Mouse (Mus musculus): Measurements from ENCODE around the gene Fibp. TPM values are rescaled to one million over a fixed set of nuclear protein-coding genes. Genes with fewer than 3 reads are reported as not detected.

Gene Fibp
- polyA plus RNA-seq, 1 experiment = 122 TPM

DNA sequence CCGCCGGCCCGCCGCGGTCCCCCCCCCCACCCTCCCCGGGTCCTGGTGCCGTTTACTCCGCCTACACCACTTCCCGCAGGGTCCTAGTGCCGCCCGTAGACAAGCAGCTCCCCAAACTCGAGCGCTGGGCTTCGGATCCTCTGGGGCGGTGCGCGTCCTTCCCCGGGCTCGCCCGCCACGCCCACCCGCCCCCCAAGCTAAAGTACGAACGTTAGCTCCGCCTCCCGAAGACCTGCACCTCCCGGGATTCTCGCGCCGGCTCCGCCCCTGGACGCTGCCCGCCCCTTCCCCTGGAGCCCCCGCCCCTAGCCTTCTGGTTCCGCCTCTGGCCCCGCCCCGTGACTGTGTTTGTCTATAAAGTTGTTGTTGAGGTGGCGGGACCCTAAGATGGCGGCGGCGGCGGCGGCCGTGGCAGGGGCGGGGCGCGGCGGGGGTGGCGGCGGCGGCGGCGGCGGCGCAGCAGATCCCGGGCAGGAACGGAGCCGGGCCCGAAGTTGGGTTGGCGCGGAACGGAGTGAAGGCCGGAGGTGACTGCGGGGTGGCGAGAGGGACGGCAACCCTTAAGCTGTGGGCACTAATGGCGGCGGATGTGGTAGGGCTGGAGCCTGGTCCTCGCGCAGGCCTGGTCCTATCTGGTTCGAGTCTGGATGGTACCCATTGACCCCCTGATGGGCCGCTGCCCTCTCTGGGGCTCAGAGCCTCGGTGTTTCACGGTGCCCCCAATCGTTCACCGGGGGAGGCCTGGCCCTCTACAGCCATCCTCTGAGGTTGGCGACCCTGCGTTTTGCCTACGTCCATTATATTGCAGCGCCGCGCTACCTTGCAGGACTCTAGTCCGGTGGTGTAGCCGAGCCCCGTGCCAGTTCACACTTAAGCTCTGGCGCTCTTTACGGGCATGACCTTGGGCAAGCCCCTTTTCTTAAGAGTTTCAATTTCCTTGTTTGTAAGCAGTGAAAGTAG, 35.4 kb upstream of the Fibp start, which contains the start of the genes Drap1 and AI837181:
TSS of gene Drap1 (minus strand) at position 198 of the 960 bp plus-strand sequence.
TSS of gene AI837181 (plus strand) at position 363 of the 960 bp plus-strand sequence.
- H3K4me3 ChIP-seq = peak within 1 kb of the TSS; percentile 68
- no peaks in the 10 kb centered on the region for H3K27me3 ChIP-seq (ENCODE audit: control insufficient read depth, insufficient read depth, insufficient read length)
- H3K36me3 ChIP-seq (ENCODE audit: control insufficient read depth, insufficient read depth) = peaks cover 18% of the 10 kb centered on the region
- peak within 1 kb of the TSS; percentile 98 for H3K4me2 ChIP-seq (ENCODE audit: low read depth)
- peaks cover 31% of the 10 kb centered on the region for H3K79me2 ChIP-seq (ENCODE audit: control insufficient read depth, insufficient read depth)
- peak; percentile 64 for TF ChIP-seq POLR2A (IDR thresholded peaks at IDR 0.05; ENCODE audit: insufficient read length, low read depth)
- no peak for TF ChIP-seq MAX (IDR thresholded peaks at IDR 0.05; ENCODE audit: low read depth)
- H3ac ChIP-seq (ENCODE audit: control insufficient read depth, insufficient read length) = peak within 1 kb of the TSS; percentile 83

DNA sequence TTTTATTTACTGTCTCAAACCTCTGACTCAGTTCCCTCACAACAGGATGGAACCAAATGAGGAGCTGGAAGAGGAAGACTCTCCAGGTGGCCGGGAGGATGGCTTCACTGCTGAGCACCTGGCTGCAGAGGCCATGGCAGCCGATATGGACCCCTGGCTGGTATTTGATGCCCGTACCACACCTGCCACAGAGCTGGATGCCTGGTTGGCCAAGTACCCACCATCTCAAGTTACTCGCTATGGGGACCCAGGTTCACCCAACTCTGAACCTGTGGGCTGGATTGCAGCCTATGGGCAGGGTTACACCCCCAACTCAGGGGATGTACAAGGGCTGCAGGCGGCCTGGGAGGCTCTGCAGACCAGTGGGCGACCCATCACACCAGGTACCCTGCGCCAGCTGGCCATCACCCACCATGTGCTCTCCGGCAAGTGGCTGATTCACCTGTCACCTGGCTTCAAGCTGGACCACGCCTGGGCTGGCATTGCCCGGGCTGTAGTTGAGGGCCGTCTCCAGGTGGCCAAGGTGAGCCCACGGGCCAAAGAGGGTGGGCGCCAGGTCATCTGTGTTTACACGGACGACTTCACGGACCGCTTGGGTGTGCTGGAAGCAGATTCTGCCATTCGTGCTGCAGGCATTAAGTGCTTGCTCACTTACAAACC, 34.4 kb upstream of the Fibp start:
- H3K36me3 ChIP-seq (ENCODE audit: control insufficient read depth, insufficient read depth) = peaks cover 12% of the 10 kb centered on the region

DNA sequence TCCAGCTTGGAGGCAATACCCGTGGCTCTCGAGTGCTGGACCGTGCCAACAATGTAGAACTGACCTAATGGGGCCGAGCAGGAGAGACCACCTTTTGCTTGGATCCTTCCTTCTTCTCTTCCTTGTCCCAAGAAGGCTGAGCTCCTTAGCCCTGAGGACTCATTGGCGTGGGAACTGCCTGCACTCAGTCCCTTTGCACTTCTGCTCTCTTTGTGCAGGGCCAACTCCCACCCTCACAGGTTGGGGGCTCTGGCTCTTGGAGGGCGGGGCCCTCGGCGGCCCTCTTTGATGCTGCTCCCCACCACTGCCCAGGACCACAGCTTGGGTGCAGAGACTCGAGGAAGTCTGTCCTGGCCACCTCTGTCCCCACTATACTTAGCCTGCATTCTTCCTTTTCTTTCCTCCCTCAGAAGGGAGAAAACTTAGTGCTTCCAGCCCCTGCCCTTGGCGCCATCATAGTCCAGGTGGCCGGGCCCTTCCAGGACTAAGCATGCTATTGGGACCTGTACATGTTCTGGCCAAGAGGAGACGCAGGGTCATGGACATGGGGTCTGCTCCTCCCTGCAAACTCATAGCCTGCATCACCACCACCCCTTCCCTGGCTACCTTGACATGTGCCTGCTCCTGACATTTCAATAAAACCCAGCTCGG, 33.6 kb upstream of the Fibp start:
- peaks cover 31% of the 10 kb centered on the region for H3K79me2 ChIP-seq (ENCODE audit: control insufficient read depth, insufficient read depth)
- H3K4me3 ChIP-seq = no peak overlapping the region

More for the DNA sequence above, 34.4 kb upstream of the Fibp start:
- peaks cover 31% of the 10 kb centered on the region for H3K79me2 ChIP-seq (ENCODE audit: control insufficient read depth, insufficient read depth)
- no peaks in the 10 kb centered on the region for H3K27me3 ChIP-seq (ENCODE audit: control insufficient read depth, insufficient read depth, insufficient read length)
- peak overlapping the region; percentile 68 for H3K4me3 ChIP-seq
- H3ac ChIP-seq (ENCODE audit: control insufficient read depth, insufficient read length) = peak overlapping the region; percentile 83
- TF ChIP-seq POLR2AphosphoS2 (IDR thresholded peaks at IDR 0.05; ENCODE audit: insufficient read length, low read depth) = no peak
- TF ChIP-seq TCF12 (IDR thresholded peaks at IDR 0.05; ENCODE audit: insufficient read depth, poor library complexity, severe bottlenecking) = no peak
- TF ChIP-seq E2F4 (IDR thresholded peaks at IDR 0.05; ENCODE audit: insufficient read depth) = no peak
- no peak for TF ChIP-seq REST (IDR thresholded peaks at IDR 0.05; ENCODE audit: insufficient read depth, insufficient read length)
- TF ChIP-seq MAX (IDR thresholded peaks at IDR 0.05; ENCODE audit: low read depth) = no peak
- no peak for TF ChIP-seq CEBPB (IDR thresholded peaks at IDR 0.05; ENCODE audit: insufficient read depth, poor library complexity, severe bottlenecking)
- TF ChIP-seq MYOG (IDR thresholded peaks at IDR 0.05; ENCODE audit: control insufficient read depth in 1 of 3, insufficient read depth in 1 of 3, insufficient read length in 2 of 3, low read depth in 2 of 3) = no peak
- no peak for TF ChIP-seq USF1 (IDR thresholded peaks at IDR 0.05; ENCODE audit: low read depth)
- no peak for TF ChIP-seq TCF3 (IDR thresholded peaks at IDR 0.05; ENCODE audit: insufficient read length, low read depth)
- TF ChIP-seq POLR2A (IDR thresholded peaks at IDR 0.05; ENCODE audit: insufficient read length, low read depth) = no peak
- TF ChIP-seq MYOD1 (IDR thresholded peaks at IDR 0.05; ENCODE audit: control insufficient read depth in 1 of 3, insufficient read length in 2 of 3, low read depth in 2 of 3) = no peak
- no peak for TF ChIP-seq SRF (IDR thresholded peaks at IDR 0.05; ENCODE audit: control insufficient read depth, insufficient read length, low read depth)
- H3K4me2 ChIP-seq (ENCODE audit: low read depth) = peak overlapping the region; percentile 98

DNA sequence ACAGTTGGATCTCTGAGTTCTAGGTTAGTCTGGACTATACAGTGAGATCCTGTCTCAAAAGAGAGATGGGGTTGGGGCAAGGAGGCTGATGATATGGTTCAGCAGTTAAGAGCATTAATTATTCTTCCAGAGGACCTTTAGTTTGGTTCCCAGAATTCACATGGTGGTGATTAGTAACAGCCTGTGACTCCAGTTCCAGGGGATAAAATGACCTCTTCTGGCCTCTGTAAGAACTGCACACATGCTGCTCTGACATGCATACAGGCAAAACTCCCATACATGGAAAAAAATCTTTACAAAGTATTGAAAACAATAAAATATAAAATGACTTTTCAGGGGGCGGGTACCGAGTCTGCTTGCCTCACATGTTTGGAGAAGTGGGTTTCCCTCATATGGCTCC, 32.3 kb upstream of the Fibp start:
- Histone ChIP-seq H3K79me2 (ENCODE audit: control insufficient read depth, insufficient read depth) (peaks cover 31% of the 10 kb centered on the region), H3K36me3 (ENCODE audit: control insufficient read depth, insufficient read depth) (peaks cover 8% of the 10 kb centered on the region), H3K4me3 (no peak overlapping the region), H3ac (ENCODE audit: control insufficient read depth, insufficient read length) (no peak overlapping the region), H3K4me2 (ENCODE audit: low read depth) (peak overlapping the region; percentile 7), H3K27me3 (ENCODE audit: control insufficient read depth, insufficient read depth, insufficient read length) (no peaks in the 10 kb centered on the region)
- no peak for TF ChIP-seq SRF (IDR thresholded peaks at IDR 0.05; ENCODE audit: control insufficient read depth, insufficient read length, low read depth)
- no peak for TF ChIP-seq REST (IDR thresholded peaks at IDR 0.05; ENCODE audit: insufficient read depth, insufficient read length)
- no peak for TF ChIP-seq POLR2A (IDR thresholded peaks at IDR 0.05; ENCODE audit: insufficient read length, low read depth)
- no peak for TF ChIP-seq MYOG (IDR thresholded peaks at IDR 0.05; ENCODE audit: control insufficient read depth in 1 of 3, insufficient read depth in 1 of 3, insufficient read length in 2 of 3, low read depth in 2 of 3)
- TF ChIP-seq POLR2AphosphoS2 (IDR thresholded peaks at IDR 0.05; ENCODE audit: insufficient read length, low read depth) = no peak
- no peak for TF ChIP-seq USF1 (IDR thresholded peaks at IDR 0.05; ENCODE audit: low read depth)
- no peak for TF ChIP-seq TCF3 (IDR thresholded peaks at IDR 0.05; ENCODE audit: insufficient read length, low read depth)
- no peak for TF ChIP-seq CEBPB (IDR thresholded peaks at IDR 0.05; ENCODE audit: insufficient read depth, poor library complexity, severe bottlenecking)
- TF ChIP-seq E2F4 (IDR thresholded peaks at IDR 0.05; ENCODE audit: insufficient read depth) = no peak

More for the DNA sequence above, 33.6 kb upstream of the Fibp start:
- Histone ChIP-seq H3ac (ENCODE audit: control insufficient read depth, insufficient read length) (no peak overlapping the region), H3K4me2 (ENCODE audit: low read depth) (peak overlapping the region; percentile 98), H3K36me3 (ENCODE audit: control insufficient read depth, insufficient read depth) (peaks cover 8% of the 10 kb centered on the region), H3K27me3 (ENCODE audit: control insufficient read depth, insufficient read depth, insufficient read length) (no peaks in the 10 kb centered on the region)
- TF ChIP-seq CEBPB (IDR thresholded peaks at IDR 0.05; ENCODE audit: insufficient read depth, poor library complexity, severe bottlenecking) = no peak
- no peak for TF ChIP-seq USF1 (IDR thresholded peaks at IDR 0.05; ENCODE audit: low read depth)
- no peak for TF ChIP-seq MYOG (IDR thresholded peaks at IDR 0.05; ENCODE audit: control insufficient read depth in 1 of 3, insufficient read depth in 1 of 3, insufficient read length in 2 of 3, low read depth in 2 of 3)
- no peak for TF ChIP-seq MAX (IDR thresholded peaks at IDR 0.05; ENCODE audit: low read depth)
- TF ChIP-seq E2F4 (IDR thresholded peaks at IDR 0.05; ENCODE audit: insufficient read depth) = no peak
- TF ChIP-seq MYOD1 (IDR thresholded peaks at IDR 0.05; ENCODE audit: control insufficient read depth in 1 of 3, insufficient read length in 2 of 3, low read depth in 2 of 3) = no peak
- no peak for TF ChIP-seq TCF12 (IDR thresholded peaks at IDR 0.05; ENCODE audit: insufficient read depth, poor library complexity, severe bottlenecking)

Data from myocyte (in vitro differentiated cells).